Mouse (Mus musculus) C2C12 (cell line): ENCODE measurements at regions not wholly inside any gene's neighbourhood (a gene's known extent, or its start where the extent isn't known, plus 50 kb on each side); places are given as distances from the start of the nearest gene placed in this dataset.

Experiments
- H3K27me3 ChIP-seq: one replicate; pipeline ENCODE4 v1.6.1; 2011; ENCODE audit not compliant: control insufficient read depth, insufficient read depth, insufficient read length
- H3K36me3 ChIP-seq: one replicate; pipeline ENCODE4 v1.6.1; 2011; ENCODE audit not compliant: control insufficient read depth, insufficient read depth
- H3K4me3 ChIP-seq: one replicate; pipeline ENCODE4 v1.5.1; 2011; ENCODE audit warnings: mild to moderate bottlenecking, control low read depth; ENCODE audit not compliant: poor library complexity, insufficient read depth, severe bottlenecking
- H3K79me2 ChIP-seq: one replicate; pipeline ENCODE4 v1.6.1; 2011; ENCODE audit not compliant: control insufficient read depth, insufficient read depth
- H3K79me3 ChIP-seq: one replicate; pipeline ENCODE4 v1.6.1; 2011; ENCODE audit warnings: low read depth, control low read depth
- H3ac ChIP-seq: one replicate; pipeline ENCODE3; 2011; ENCODE audit warnings: low read depth; ENCODE audit not compliant: control insufficient read depth, insufficient read length
- CEBPB ChIP-seq: IDR thresholded peaks from one replicate; pipeline ENCODE4 v1.6.1; 2011; ENCODE audit warnings: low read depth, mild to moderate bottlenecking, control low read depth, moderate library complexity
- CTCF ChIP-seq: IDR thresholded peaks from one replicate; pipeline ENCODE4 v1.5.1; 2011; ENCODE audit not compliant: control insufficient read depth, insufficient read depth, insufficient read length
- FOSL1 ChIP-seq: IDR thresholded peaks from one replicate; pipeline ENCODE4 v1.8.0; 2011; ENCODE audit warnings: mild to moderate bottlenecking, low read length; ENCODE audit not compliant: poor library complexity, insufficient read depth, severe bottlenecking
- MAX ChIP-seq: IDR thresholded peaks from one replicate; pipeline ENCODE4 v1.6.1; 2011; ENCODE audit warnings: mild to moderate bottlenecking, control low read depth
- MYOD1 ChIP-seq: IDR thresholded peaks from one replicate; pipeline ENCODE4 v1.6.1; 2011; ENCODE audit warnings: low read depth; ENCODE audit not compliant: control insufficient read depth, insufficient read length
- MYOG ChIP-seq: IDR thresholded peaks from one replicate; pipeline ENCODE4 v1.6.1; 2011; ENCODE audit not compliant: control insufficient read depth, insufficient read length; ENCODE audit errors: extremely low read depth
- USF1 ChIP-seq: IDR thresholded peaks from one replicate; pipeline ENCODE4 v1.6.1; 2011; ENCODE audit warnings: low read depth, mild to moderate bottlenecking, control low read depth, moderate library complexity

DNA sequence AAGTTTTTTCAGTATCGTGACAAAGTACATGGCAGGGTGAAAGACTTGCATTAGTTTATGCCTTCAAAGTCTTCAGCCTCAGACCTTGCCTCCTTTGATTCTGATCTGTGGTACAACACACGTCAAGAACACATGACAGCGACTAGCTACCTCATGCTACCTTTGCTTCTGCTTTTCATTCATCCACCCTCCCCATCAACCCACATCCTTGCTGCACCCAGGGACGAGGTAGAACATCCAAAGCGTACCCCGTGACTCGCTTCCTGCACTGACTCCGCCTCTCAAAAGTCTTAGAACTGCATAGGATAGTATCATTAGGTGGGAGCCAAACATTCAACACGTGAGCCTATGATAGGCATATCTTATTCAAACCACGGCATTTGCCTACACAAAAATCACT is 97.5 kb upstream of the Tle4 start:
- Histone ChIP-seq H3K27me3 (no peaks in the 10 kb centered on the region), H3K79me3 (no peaks in the 10 kb centered on the region), H3K36me3 (no peaks in the 10 kb centered on the region), H3ac (no peak overlapping the region), H3K79me2 (no peaks in the 10 kb centered on the region), H3K4me3 (no peak overlapping the region)
- no peak for TF ChIP-seq MYOG
- no peak for TF ChIP-seq MAX
- no peak for TF ChIP-seq CEBPB
- TF ChIP-seq CTCF: no peak
- no peak for TF ChIP-seq FOSL1
- TF ChIP-seq USF1: no peak
- no peak for TF ChIP-seq MYOD1

DNA sequence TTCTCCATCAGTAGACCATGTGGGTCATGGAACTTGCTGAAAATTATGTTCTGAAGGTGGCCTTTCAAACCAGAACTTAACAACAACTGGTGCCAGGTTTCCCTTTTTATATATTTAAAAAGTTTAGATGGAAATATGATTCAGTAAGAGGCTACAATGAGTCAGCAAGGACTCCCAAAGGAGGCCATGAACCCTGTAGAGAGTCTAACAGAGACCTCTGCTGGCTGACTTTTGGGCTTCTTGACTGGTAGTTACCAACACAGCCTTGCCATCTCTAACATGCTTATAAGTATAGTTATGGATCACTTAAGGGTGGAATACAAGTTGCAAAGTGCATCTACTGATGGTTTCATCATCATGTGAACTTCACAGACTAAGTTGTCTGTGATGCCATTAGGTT is 94.3 kb upstream of the Tle4 start:
- TF ChIP-seq MYOG (no peak), CEBPB (no peak), MAX (no peak), MYOD1 (no peak), FOSL1 (no peak), USF1 (no peak), CTCF (no peak)
- no peak overlapping the region for H3K4me3 ChIP-seq
- H3K27me3 ChIP-seq: no peaks in the 10 kb centered on the region
- H3ac ChIP-seq: no peak overlapping the region
- H3K79me3 ChIP-seq: no peaks in the 10 kb centered on the region
- H3K79me2 ChIP-seq: no peaks in the 10 kb centered on the region
- no peaks in the 10 kb centered on the region for H3K36me3 ChIP-seq

DNA sequence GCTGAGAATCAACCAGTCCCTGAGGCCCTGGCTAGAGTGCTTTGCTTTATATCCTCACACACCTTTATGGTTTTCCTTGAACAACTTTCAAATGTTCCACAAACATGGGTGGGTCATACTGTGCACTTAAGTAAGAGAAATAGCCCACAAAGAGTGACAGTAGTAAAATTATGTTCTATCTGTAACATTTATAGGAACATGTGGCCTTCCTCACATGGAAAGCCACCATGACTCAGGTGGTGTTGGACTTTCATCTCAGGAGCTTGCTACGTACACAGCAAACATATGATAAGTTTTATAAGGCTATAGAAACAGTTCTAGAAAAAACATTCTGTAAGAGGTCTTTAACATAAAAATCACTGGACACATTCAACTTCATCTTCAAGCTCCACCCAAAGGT is 87.8 kb upstream of the Tle4 start:
- no peak for TF ChIP-seq CTCF
- TF ChIP-seq CEBPB: no peak
- no peak for TF ChIP-seq MYOG
- no peak for TF ChIP-seq FOSL1
- TF ChIP-seq MAX: no peak
- H3ac ChIP-seq: no peak overlapping the region
- H3K4me3 ChIP-seq: no peak overlapping the region
- no peaks in the 10 kb centered on the region for H3K36me3 ChIP-seq
- no peaks in the 10 kb centered on the region for H3K79me3 ChIP-seq
- no peaks in the 10 kb centered on the region for H3K79me2 ChIP-seq
- H3K27me3 ChIP-seq: no peaks in the 10 kb centered on the region

DNA sequence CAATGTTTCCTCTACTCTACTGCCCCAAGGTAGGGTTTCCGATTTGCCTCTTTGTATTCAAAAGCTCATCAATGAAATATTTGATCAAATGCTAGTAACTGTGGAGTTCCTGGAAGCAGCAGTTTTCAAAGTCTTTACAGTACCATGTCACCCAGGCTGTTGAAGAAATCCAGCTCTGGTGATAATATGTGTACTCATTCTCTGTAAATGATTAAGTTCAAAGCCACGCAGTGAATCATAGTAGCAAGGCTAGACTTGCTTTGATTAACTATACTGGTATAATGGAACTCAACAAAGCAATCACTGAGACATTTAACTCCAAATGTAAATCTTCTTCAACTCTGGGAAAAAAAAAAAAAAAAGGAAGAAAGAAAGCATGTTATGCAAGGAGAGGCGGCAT is 86.8 kb upstream of the Tle4 start:
- H3K4me3 ChIP-seq: no peak overlapping the region
- no peak overlapping the region for H3ac ChIP-seq
- no peaks in the 10 kb centered on the region for H3K79me2 ChIP-seq
- H3K79me3 ChIP-seq: no peaks in the 10 kb centered on the region
- TF ChIP-seq FOSL1: no peak
- no peak for TF ChIP-seq MYOG
- no peak for TF ChIP-seq CEBPB
- no peak for TF ChIP-seq MAX
- TF ChIP-seq USF1: no peak
- no peak for TF ChIP-seq CTCF
- no peak for TF ChIP-seq MYOD1
- H3K27me3 ChIP-seq: no peaks in the 10 kb centered on the region
- no peaks in the 10 kb centered on the region for H3K36me3 ChIP-seq

DNA sequence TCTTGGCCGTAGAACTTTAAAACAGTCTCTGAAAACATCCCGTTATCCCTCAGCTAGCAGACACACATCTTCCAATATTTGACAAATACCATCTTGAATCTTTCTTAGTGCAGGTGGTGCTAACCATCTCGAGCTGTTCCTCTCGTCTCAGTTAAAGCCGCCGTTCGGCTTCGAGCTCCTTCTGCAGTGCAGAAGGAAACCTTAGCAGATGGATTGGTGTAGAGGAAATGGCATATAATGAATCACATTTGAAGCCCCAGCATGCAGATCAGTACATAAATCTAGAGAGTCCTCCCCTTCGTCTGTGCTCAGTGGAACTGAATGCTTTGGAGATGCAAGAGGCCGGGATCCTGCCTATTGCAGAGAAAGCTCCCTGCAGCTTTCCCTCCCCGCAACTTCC is 83.5 kb upstream of the Tle4 start:
- no peaks in the 10 kb centered on the region for H3K79me2 ChIP-seq

DNA sequence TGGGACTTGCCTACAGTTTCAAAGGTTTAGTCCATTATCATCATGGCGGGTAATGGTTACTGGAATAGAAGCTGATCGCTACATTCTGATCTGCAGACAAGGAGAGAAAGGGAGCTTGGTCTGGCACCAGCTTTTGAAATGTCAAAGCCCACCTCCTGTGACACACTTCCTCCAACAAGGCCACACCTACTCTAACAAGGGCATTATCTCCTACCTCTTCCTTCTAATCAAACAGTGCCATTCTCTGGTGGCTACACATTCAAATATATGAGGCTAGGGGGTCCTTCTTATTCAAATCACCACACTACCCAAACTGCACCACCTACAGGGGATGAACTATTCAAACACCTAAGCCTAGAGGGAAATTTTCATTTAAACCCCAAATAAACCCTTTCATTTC is 81.9 kb upstream of the Tle4 start:
- H3K27me3 ChIP-seq: no peaks in the 10 kb centered on the region
- no peaks in the 10 kb centered on the region for H3K79me2 ChIP-seq
- no peak overlapping the region for H3K4me3 ChIP-seq
- H3K79me3 ChIP-seq: no peaks in the 10 kb centered on the region
- no peaks in the 10 kb centered on the region for H3K36me3 ChIP-seq
- H3ac ChIP-seq: no peak overlapping the region
- no peak for TF ChIP-seq MYOD1
- TF ChIP-seq MYOG: no peak
- TF ChIP-seq CTCF: no peak
- no peak for TF ChIP-seq CEBPB
- TF ChIP-seq MAX: no peak
- no peak for TF ChIP-seq FOSL1
- no peak for TF ChIP-seq USF1

More for the DNA sequence above, 83.5 kb upstream of the Tle4 start:
- H3K4me3 ChIP-seq: no peak overlapping the region
- H3K36me3 ChIP-seq: no peaks in the 10 kb centered on the region
- H3K27me3 ChIP-seq: no peaks in the 10 kb centered on the region
- H3ac ChIP-seq: no peak overlapping the region
- TF ChIP-seq FOSL1: no peak
- no peak for TF ChIP-seq MYOG
- TF ChIP-seq CEBPB: no peak
- TF ChIP-seq MYOD1: no peak
- no peak for TF ChIP-seq USF1
- H3K79me3 ChIP-seq: no peaks in the 10 kb centered on the region

DNA sequence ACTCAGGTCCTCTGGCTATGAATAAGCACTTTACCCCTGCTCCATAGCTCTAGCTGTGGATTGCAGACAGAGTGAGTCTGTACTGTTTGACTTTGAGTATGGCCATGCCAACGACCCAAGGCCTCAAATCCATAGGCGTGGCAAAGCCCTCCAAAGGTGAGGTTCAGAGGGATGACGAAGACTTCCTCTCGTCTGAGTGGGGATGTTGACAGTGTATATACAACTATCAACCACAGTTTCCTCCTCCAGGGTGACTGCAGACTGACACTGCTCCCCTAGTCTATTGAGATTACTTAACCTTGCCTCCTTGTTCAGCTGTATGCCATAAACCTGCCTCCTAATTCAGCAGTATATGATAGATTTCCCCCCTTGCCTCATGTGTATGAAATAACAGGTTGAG is 80.7 kb upstream of the Tle4 start:
- Histone ChIP-seq H3K36me3 (no peaks in the 10 kb centered on the region), H3K79me3 (no peaks in the 10 kb centered on the region), H3K79me2 (no peaks in the 10 kb centered on the region), H3K4me3 (no peak overlapping the region), H3ac (no peak overlapping the region), H3K27me3 (no peaks in the 10 kb centered on the region)
- TF ChIP-seq MYOG: no peak
- TF ChIP-seq FOSL1: no peak
- no peak for TF ChIP-seq CTCF
- TF ChIP-seq CEBPB: no peak
